Mouse (Mus musculus) urinary bladder, postnatal 36 days (tissue): ENCODE measurements around the gene Vmn1r82.

Experiments used
- DNase-seq, 2 experiments: peaks; one replicate each; pipeline ENCODE4 v3.0.0; 2022; ENCODE audit warnings: low spot score in 2 of 2, mixed read lengths in 1 of 2

Vmn1r82 gene

GRCm38 (mm10) chr7:12300130-12300529 lies at the start of gene Vmn1r82:
Gene Vmn1r82 (plus strand): TSS chr7:12300430.
- DNase-seq: no peak

- no peak for DNase-seq
Observed at GRCm38 (mm10) chr7:12268169-12268568, 32.1 kb upstream of the Vmn1r82 start, which contains the start of gene Vmn1r81. Gene Vmn1r81 (minus strand): TSS chr7:12268269.

DNA sequence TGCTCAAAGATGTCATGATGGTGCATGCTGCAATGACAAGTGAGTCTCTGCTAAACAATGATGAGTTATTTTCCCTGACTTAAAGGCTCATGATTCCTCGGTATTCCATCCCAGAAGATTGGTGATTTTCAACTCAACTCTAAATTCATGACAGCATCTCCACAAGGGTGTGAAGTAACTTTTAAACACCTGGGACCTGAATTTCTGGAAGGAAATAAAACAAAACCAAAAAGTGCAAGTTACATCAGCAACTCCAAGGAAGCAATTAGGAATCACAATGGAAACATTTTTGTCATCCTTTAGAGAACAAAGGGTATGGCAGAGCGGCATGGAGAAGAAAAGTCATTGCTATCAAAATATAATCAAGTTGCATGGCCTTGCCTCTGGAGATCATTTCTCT lies 29.2 kb downstream of the Vmn1r82 start, which contains the start of gene Vmn1r83:
Gene Vmn1r83 (minus strand): TSS at position 101 of the 400 bp plus-strand sequence.
- DNase-seq: no peak
